Mouse (Mus musculus) liver, embryonic 16.5 days (tissue): ENCODE data around the gene Taf3. TPM values are rescaled to one million over a fixed set of nuclear protein-coding genes. Genes with fewer than 3 reads are reported as not detected.

Experiments used
- ATAC-seq: fragments of 200-750 bp; cut with Nextera tagmentation; 2 replicates; pipeline ENCODE4 v1.8.0; 2017; ENCODE audit warnings: low read depth, mild to moderate bottlenecking, moderate number of reproducible peaks, moderate library complexity
- H3K27ac ChIP-seq: fragments of 300-500 bp; sonication (generic); 2 replicates; pipeline ENCODE4 v1.5.1; 2014; ENCODE audit warnings: mild to moderate bottlenecking, low read length
- H3K27me3 ChIP-seq: fragments of 300-500 bp; sonication (generic); 2 replicates; pipeline ENCODE4 v1.6.1; 2014; ENCODE audit warnings: low read depth, low read length, mixed read lengths; ENCODE audit not compliant: control insufficient read depth, insufficient read depth
- H3K36me3 ChIP-seq: fragments of 300-500 bp; sonication (generic); 2 replicates; pipeline ENCODE4 v1.6.1; 2014; ENCODE audit warnings: mild to moderate bottlenecking; ENCODE audit not compliant: control insufficient read depth, insufficient read depth
- H3K4me1 ChIP-seq: fragments of 300-500 bp; sonication (generic); 2 replicates; pipeline ENCODE4 v1.6.1; 2014; ENCODE audit warnings: low read depth, low read length, mixed read lengths; ENCODE audit not compliant: control insufficient read depth
- H3K4me2 ChIP-seq: fragments of 300-500 bp; sonication (generic); 2 replicates; pipeline ENCODE4 v1.6.1; 2014; ENCODE audit warnings: low read depth, low read length, mixed read lengths
- H3K4me3 ChIP-seq: fragments of 300-500 bp; sonication (generic); 2 replicates; pipeline ENCODE4 v1.5.1; 2014; ENCODE audit warnings: low read depth, mild to moderate bottlenecking, low read length
- H3K9ac ChIP-seq: fragments of 300-500 bp; sonication (generic); 2 replicates; pipeline ENCODE4 v1.6.1; 2014; ENCODE audit warnings: low read depth, low read length
- H3K9me3 ChIP-seq: fragments of 300-500 bp; sonication (generic); replicated peaks from 2 replicates; pipeline ENCODE4 v1.6.1; 2016; ENCODE audit warnings: low read length; ENCODE audit not compliant: control insufficient read depth
- WGBS: fragments of 180-500 bp; shearing (Covaris S2); extraction: QIAGEN DNeasy Blood & Tissue Kit; methylation state at CpG from one replicate; pipeline ENCODE4 v1.1.7; 2014; ENCODE audit not compliant: insufficient replicate concordance; 5-methylcytosine and 5-hydroxymethylcytosine counted together
- polyA plus RNA-seq: library from polyadenylated mRNA; unstranded; fragments of >200 nt; fragmentation: Nextera tagmentation; extraction: Ambion mirVana; gene quantifications from 2 replicates; pipeline ENCODE4 v1.2.1, GENCODE M21; 2015

The Taf3 gene
- polyA plus RNA-seq, 1 experiment from 2014 or later = 5.7 TPM

- H3K9me3 ChIP-seq = no peaks in the 10 kb centered on the region
- no peak for ATAC-seq
- no peaks in the 10 kb centered on the region for H3K27me3 ChIP-seq
- 78% methylated on average over 3 of the region's 3 CpGs for WGBS
- H3K36me3 ChIP-seq = no peaks in the 10 kb centered on the region
- no peaks in the 10 kb centered on the region; the same call in 1 of the 2 replicates for H3K4me1 ChIP-seq
- no peak overlapping the region for H3K4me3 ChIP-seq
- H3K4me2 ChIP-seq = no peak overlapping the region
- no peak overlapping the region for H3K9ac ChIP-seq
- H3K27ac ChIP-seq = no peak overlapping the region
Observed at GRCm38 (mm10) chr2:9970579-9970978, 77.8 kb downstream of the Taf3 start.

- Histone ChIP-seq H3K4me1 (no peaks in the 10 kb centered on the region; the same call in 1 of the 2 replicates), H3K9ac (no peak overlapping the region), H3K9me3 (no peaks in the 10 kb centered on the region), H3K36me3 (no peaks in the 10 kb centered on the region), H3K4me2 (no peak overlapping the region), H3K4me3 (no peak overlapping the region), H3K27me3 (no peaks in the 10 kb centered on the region), H3K27ac (no peak overlapping the region)
- 66% methylated on average over 4 of the region's 4 CpGs for WGBS
- ATAC-seq = no peak
Observed at GRCm38 (mm10) chr2:9970178-9970577, 78.2 kb downstream of the Taf3 start.

- no peak overlapping the region for H3K27ac ChIP-seq
- no peak overlapping the region for H3K4me3 ChIP-seq
- no peaks in the 10 kb centered on the region for H3K27me3 ChIP-seq
- ATAC-seq = no peak
- no peaks in the 10 kb centered on the region for H3K36me3 ChIP-seq
- H3K9me3 ChIP-seq = no peaks in the 10 kb centered on the region
- 61% methylated on average over 5 of the region's 5 CpGs for WGBS
- H3K4me1 ChIP-seq = no peaks in the 10 kb centered on the region; the same call in 1 of the 2 replicates
- no peak overlapping the region for H3K9ac ChIP-seq
- H3K4me2 ChIP-seq = no peak overlapping the region
Observed at GRCm38 (mm10) chr2:9969734-9970133, 78.7 kb downstream of the Taf3 start.

- no peak overlapping the region for H3K4me3 ChIP-seq
- 30% methylated on average over 1 of the region's 1 CpGs for WGBS
- no peak overlapping the region for H3K4me2 ChIP-seq
- no peak overlapping the region for H3K9ac ChIP-seq
- H3K27me3 ChIP-seq = no peaks in the 10 kb centered on the region
- H3K9me3 ChIP-seq = no peaks in the 10 kb centered on the region
- no peaks in the 10 kb centered on the region for H3K36me3 ChIP-seq
- H3K4me1 ChIP-seq = no peaks in the 10 kb centered on the region; the same call in 1 of the 2 replicates
- no peak for ATAC-seq
- no peak overlapping the region for H3K27ac ChIP-seq
Observed at GRCm38 (mm10) chr2:9966634-9967033, 81.8 kb downstream of the Taf3 start.

GRCm38 (mm10) chr2:9965608-9966007 is 82.8 kb downstream of the Taf3 start:
- no peaks in the 10 kb centered on the region for H3K27me3 ChIP-seq
- no peaks in the 10 kb centered on the region for H3K36me3 ChIP-seq
- H3K4me2 ChIP-seq = no peak overlapping the region
- no peak overlapping the region for H3K27ac ChIP-seq
- ATAC-seq = no peak
- WGBS = 21% methylated on average over 1 of the region's 1 CpGs
- H3K4me3 ChIP-seq = no peak overlapping the region
- H3K4me1 ChIP-seq = no peaks in the 10 kb centered on the region; the same call in 1 of the 2 replicates
- no peaks in the 10 kb centered on the region for H3K9me3 ChIP-seq
- no peak overlapping the region for H3K9ac ChIP-seq

GRCm38 (mm10) chr2:9962871-9963270 is 85.5 kb downstream of the Taf3 start:
- Histone ChIP-seq H3K27ac (no peak overlapping the region), H3K9ac (no peak overlapping the region), H3K36me3 (no peaks in the 10 kb centered on the region), H3K4me3 (no peak overlapping the region), H3K9me3 (no peaks in the 10 kb centered on the region), H3K27me3 (no peaks in the 10 kb centered on the region), H3K4me1 (no peaks in the 10 kb centered on the region), H3K4me2 (no peak overlapping the region)
- no peak for ATAC-seq

GRCm38 (mm10) chr2:9961708-9962107 is 86.7 kb downstream of the Taf3 start:
- Histone ChIP-seq H3K27ac (no peak overlapping the region), H3K9ac (no peak overlapping the region), H3K4me1 (no peaks in the 10 kb centered on the region), H3K4me3 (no peak overlapping the region), H3K9me3 (no peaks in the 10 kb centered on the region), H3K27me3 (no peaks in the 10 kb centered on the region), H3K36me3 (no peaks in the 10 kb centered on the region), H3K4me2 (no peak overlapping the region)
- WGBS = 29% methylated on average over 3 of the region's 3 CpGs
- no peak for ATAC-seq

- WGBS = 54% methylated on average over 6 of the region's 6 CpGs
Observed at GRCm38 (mm10) chr2:9958011-9958410, 90.4 kb downstream of the Taf3 start.

GRCm38 (mm10) chr2:9956546-9956945 is 91.8 kb downstream of the Taf3 start:
- Histone ChIP-seq H3K4me1 (peaks cover 5% of the 10 kb centered on the region), H3K27me3 (no peaks in the 10 kb centered on the region), H3K27ac (no peak overlapping the region), H3K4me3 (no peak overlapping the region), H3K9ac (no peak overlapping the region), H3K9me3 (no peaks in the 10 kb centered on the region), H3K4me2 (no peak overlapping the region), H3K36me3 (no peaks in the 10 kb centered on the region)
- no peak for ATAC-seq
- 33% methylated on average over 2 of the region's 2 CpGs for WGBS

More at GRCm38 (mm10) chr2:9958011-9958410, 90.4 kb downstream of the Taf3 start:
- no peaks in the 10 kb centered on the region for H3K9me3 ChIP-seq
- no peak overlapping the region for H3K4me2 ChIP-seq
- H3K36me3 ChIP-seq = no peaks in the 10 kb centered on the region
- no peak overlapping the region for H3K4me3 ChIP-seq
- no peak overlapping the region for H3K9ac ChIP-seq
- H3K4me1 ChIP-seq = peaks cover 5% of the 10 kb centered on the region
- no peak for ATAC-seq
- no peak overlapping the region for H3K27ac ChIP-seq
- no peaks in the 10 kb centered on the region for H3K27me3 ChIP-seq
